ENCODE assay signal across 20 mouse cellular contexts in the genomic region with DNA sequence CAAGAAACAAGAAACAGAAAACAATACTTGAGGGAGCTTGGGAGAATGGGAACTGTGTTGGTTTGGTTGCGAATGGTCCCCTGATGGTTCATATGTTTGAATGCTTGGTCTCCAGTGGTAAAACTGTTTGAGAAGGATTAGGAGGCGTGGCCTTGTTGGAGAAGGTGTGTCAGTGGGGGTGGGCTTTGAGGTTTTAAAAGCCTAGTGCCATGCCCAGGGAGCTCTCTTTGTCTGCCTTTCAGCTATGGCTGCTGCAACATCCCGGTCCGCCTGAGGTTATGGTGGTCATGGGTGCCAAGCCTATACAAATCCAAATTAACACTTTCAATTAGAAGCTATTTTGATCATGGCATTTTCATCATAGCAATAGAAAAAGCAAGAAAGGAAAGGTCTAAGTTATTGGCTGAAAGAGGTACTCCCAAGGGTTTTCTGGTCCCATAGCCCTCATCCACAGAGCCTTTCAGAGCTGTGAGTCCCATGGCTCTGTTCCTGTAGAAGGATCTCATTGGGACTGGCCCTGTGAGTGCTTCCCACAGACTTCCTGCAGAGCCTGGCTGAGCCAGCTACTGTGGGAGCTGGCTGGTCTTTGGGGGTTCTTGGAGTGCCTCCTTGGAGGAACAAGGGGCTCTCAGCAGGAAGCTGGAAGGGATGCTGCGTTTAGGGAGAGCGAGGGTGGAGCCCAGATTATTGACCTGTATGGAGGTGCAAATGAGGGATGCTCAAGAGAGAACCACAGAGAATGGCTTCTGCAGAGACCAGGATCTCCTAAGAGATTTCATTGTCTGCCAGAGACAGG. TPM values are rescaled to one million over a fixed set of nuclear protein-coding genes. Genes with fewer than 3 reads are reported as not detected.
DNase-seq lines count a peak whose midpoint lies in the region; ATAC-seq and TF ChIP-seq lines count a peak whose summit lies in the region.
"Had no signal": no experiment of that assay in that cellular context is flagged by ENCODE, and none has a peak within 500 bp of the region (broad histone marks: within the 10 kb centered on the region; RNA-seq: fewer than 3 reads in every experiment).

No protein-coding gene starts in this region.

- H3K4me2 ChIP-seq in heart, embryonic 11.5 days = no peak overlapping the region
- no peak overlapping the region for H3K4me2 ChIP-seq in intestine, embryonic 15.5 days (replicated peaks)
- H3K4me2 ChIP-seq: embryonic facial prominence, embryonic 15.5 days; heart, embryonic 13.5 days; hindbrain, embryonic 13.5 days; liver, embryonic 13.5 days had no signal

- no peak overlapping the region for H3K4me3 ChIP-seq in heart, embryonic 11.5 days (ENCODE audit: low read depth, low read length)
- H3K4me3 ChIP-seq in layer of hippocampus, adult 2 months = no peak overlapping the region
- peak overlapping the region; percentile 21; the same call in 1 of the 2 replicates for H3K4me3 ChIP-seq in E14TG2a.4 (replicated peaks; ENCODE audit: low read length)
- no peak overlapping the region for H3K4me3 ChIP-seq in intestine, embryonic 15.5 days (replicated peaks)
- H3K4me3 ChIP-seq: embryonic facial prominence, embryonic 15.5 days; heart, embryonic 13.5 days; hindbrain, embryonic 13.5 days; limb, embryonic 10.5 days; liver, embryonic 13.5 days had no signal

- peaks cover 5% of the 10 kb centered on the region; the same call in 1 of the 2 replicates for H3K4me1 ChIP-seq in heart, embryonic 11.5 days (ENCODE audit: control insufficient read depth, insufficient read depth, low read length)
- H3K4me1 ChIP-seq in E14TG2a.4 (replicated peaks; ENCODE audit: low read depth, low read length) = peaks cover 66% of the 10 kb centered on the region
- H3K4me1 ChIP-seq in intestine, embryonic 15.5 days (replicated peaks) = no peaks in the 10 kb centered on the region
- H3K4me1 ChIP-seq: limb, embryonic 10.5 days; liver, embryonic 13.5 days had no signal

- H3K36me3 ChIP-seq in heart, embryonic 11.5 days (ENCODE audit: control insufficient read depth, insufficient read depth, low read length) = no peaks in the 10 kb centered on the region
- H3K36me3 ChIP-seq in E14TG2a.4 (ENCODE audit: insufficient read depth, low read length) = no peaks in the 10 kb centered on the region
- no peaks in the 10 kb centered on the region for H3K36me3 ChIP-seq in intestine, embryonic 15.5 days
- H3K36me3 ChIP-seq: embryonic facial prominence, embryonic 15.5 days; heart, embryonic 13.5 days; hindbrain, embryonic 13.5 days; limb, embryonic 10.5 days; liver, embryonic 13.5 days had no signal

- peak; percentile 98 for DNase-seq in heart, adult 11 months
- DNase-seq in layer of hippocampus, adult 2 months (ENCODE audit: low spot score in 2 of 2) = no peak
- DNase-seq in layer of hippocampus, postnatal 14 days (ENCODE audit: low spot score in 2 of 2) = no peak
- peak; percentile 96 for DNase-seq in ES-CJ7 (ENCODE audit: low read depth, low spot score)
- DNase-seq in adrenal gland, adult (ENCODE audit: inconsistent age in 2 of 2, low spot score in 1 of 2) = no peak
- DNase-seq: cerebellum, adult 9-10 months; liver, embryonic 13.5 days; thymus, postnatal 36 days had no signal

- H3K9me3 ChIP-seq in heart, embryonic 11.5 days (replicated peaks; ENCODE audit: control insufficient read depth, low read length) = no peaks in the 10 kb centered on the region; the same call in 1 of the 2 replicates
- peaks cover 37% of the 10 kb centered on the region for H3K9me3 ChIP-seq in E14TG2a.4 (ENCODE audit: low read length)
- H3K9me3 ChIP-seq in intestine, embryonic 15.5 days = no peaks in the 10 kb centered on the region
- H3K9me3 ChIP-seq: embryonic facial prominence, embryonic 15.5 days; hindbrain, embryonic 13.5 days; limb, embryonic 10.5 days; liver, embryonic 13.5 days had no signal

- no peaks in the 10 kb centered on the region for H3K27me3 ChIP-seq in heart, embryonic 11.5 days (ENCODE audit: control insufficient read depth, insufficient read depth, low read length)
- no peaks in the 10 kb centered on the region for H3K27me3 ChIP-seq in E14TG2a.4 (ENCODE audit: insufficient read depth, low read length)
- H3K27me3 ChIP-seq in intestine, embryonic 15.5 days (replicated peaks) = no peaks in the 10 kb centered on the region
- H3K27me3 ChIP-seq: embryonic facial prominence, embryonic 15.5 days; heart, embryonic 13.5 days; hindbrain, embryonic 13.5 days had no signal

- WGBS in heart, embryonic 11.5 days (ENCODE audit: insufficient replicate concordance) = 74% methylated on average over 6 of the region's 6 CpGs
- WGBS in intestine, embryonic 15.5 days = 84% methylated on average over 6 of the region's 6 CpGs

- no peak overlapping the region for H3K27ac ChIP-seq in heart, embryonic 11.5 days (ENCODE audit: low read depth, low read length)
- H3K27ac ChIP-seq in layer of hippocampus, adult 2 months = peak overlapping the region; percentile 84
- no peak overlapping the region for H3K27ac ChIP-seq in intestine, embryonic 15.5 days
- H3K27ac ChIP-seq: embryonic facial prominence, embryonic 15.5 days; heart, embryonic 13.5 days; hindbrain, embryonic 13.5 days; limb, embryonic 10.5 days; liver, embryonic 13.5 days; stomach, postnatal 0 days had no signal

- no peak for TF ChIP-seq CTCF in layer of hippocampus, adult 2 months (conservative IDR thresholded peaks at IDR 0.05)
- no peak for TF ChIP-seq CTCF in E14TG2a.4 (conservative IDR thresholded peaks at IDR 0.05; ENCODE audit: low read length)

- H3K9ac ChIP-seq in heart, embryonic 11.5 days (ENCODE audit: low read depth, low read length) = no peak overlapping the region
- H3K9ac ChIP-seq in intestine, embryonic 15.5 days = no peak overlapping the region
- H3K9ac ChIP-seq: embryonic facial prominence, embryonic 15.5 days; heart, embryonic 13.5 days; hindbrain, embryonic 13.5 days; liver, embryonic 13.5 days had no signal

- no peak for ATAC-seq in heart, embryonic 11.5 days (replicated peaks; ENCODE audit: insufficient number of reproducible peaks, low FRiP score, low TSS enrichment)
- ATAC-seq in intestine, embryonic 15.5 days = no peak
- ATAC-seq: forebrain, embryonic 14.5 days; midbrain, embryonic 16.5 days had no signal

RNA-seq across cellular contexts. Expression of gene Cipc, which starts 15.7 kb away (rescaled TPM):
- polyA plus RNA-seq in heart, embryonic 11.5 days (2014; fragmentation: Nextera tagmentation; extraction: Ambion mirVana) = 26.7 and 31.0 TPM in 2 replicates
- total RNA-seq in layer of hippocampus, adult 2 months (2021) = 10 to 100 TPM; 73.4 to 83.6 TPM
- 10 to 100 TPM; 60.4 to 63.6 TPM for total RNA-seq in layer of hippocampus, postnatal 14 days (2021)
- 10.6 TPM in 2 replicates for polyA plus RNA-seq in intestine, embryonic 15.5 days (2015; fragmentation: Nextera tagmentation; extraction: Ambion mirVana)

RNA-seq across cellular contexts. Expression of gene Irf2bpl, which starts 46.5 kb away (rescaled TPM):
- 18.9 and 26.9 TPM in 2 replicates for polyA plus RNA-seq in heart, embryonic 11.5 days (2014; fragmentation: Nextera tagmentation; extraction: Ambion mirVana)
- 10 to 100 TPM; 69.8 to 70.2 TPM for total RNA-seq in layer of hippocampus, adult 2 months (2021)
- 10 to 100 TPM; 64.9 to 65.1 TPM for total RNA-seq in layer of hippocampus, postnatal 14 days (2021)
- 19.6 and 22.4 TPM in 2 replicates for polyA plus RNA-seq in intestine, embryonic 15.5 days (2015; fragmentation: Nextera tagmentation; extraction: Ambion mirVana)

RNA-seq across cellular contexts. Expression of gene Zdhhc22, which starts 59.1 kb away (rescaled TPM):
- polyA plus RNA-seq in heart, embryonic 11.5 days (2014; fragmentation: Nextera tagmentation; extraction: Ambion mirVana) = 0.20 TPM in 1 of 2 replicates, not detected in the other
- total RNA-seq in layer of hippocampus, adult 2 months (2021) = 1 to 10 TPM; 8.6 to 9.0 TPM
- total RNA-seq in layer of hippocampus, postnatal 14 days (2021) = 10 to 100 TPM in 1 of 2 experiments, 1 to 10 TPM in 1; 9.3 to 22.9 TPM
- polyA plus RNA-seq in intestine, embryonic 15.5 days (2015; fragmentation: Nextera tagmentation; extraction: Ambion mirVana) = 0.06 and 0.34 TPM in 2 replicates
- total RNA-seq: megakaryocyte, adult 5-6 weeks had no signal
- polyA plus RNA-seq: kidney, embryonic 16.5 days; liver, embryonic 13.5 days had no signal

Comparison
In these comparisons a context has a peak if more than half of its experiments do, and no peak if none do; other contexts are left out.
1. DNase-seq: peak in heart, adult 11 months (single experiment) and ES-CJ7 (single experiment); none in layer of hippocampus, adult 2 months (0 of 2), layer of hippocampus, postnatal 14 days (0 of 2) and adrenal gland, adult (0 of 2).